Mouse (Mus musculus) cerebellum, adult 9-10 months (tissue): ENCODE measurements around the gene Slfn2.
"Not testable (repeated sequence)": the region's sequence is repeated elsewhere in the genome, so short reads cannot be mapped to it uniquely, and the experiment has no call there.

Experiments
- DNase-seq: peaks from one replicate; pipeline ENCODE4 v3.0.0; 2022

Slfn2 gene

GRCm38 (mm10) chr11:83064946-83065345, at the start of gene Slfn2:
Slfn2 (plus strand) TSS chr11:83065112.
- DNase-seq, result no peak

GRCm38 (mm10) chr11:83016093-83016492, 48.8 kb upstream of the Slfn2 start:
- no peak for DNase-seq

GRCm38 (mm10) chr11:83019561-83020519, 45.1 kb upstream of the Slfn2 start:
- not testable (repeated sequence) for DNase-seq

GRCm38 (mm10) chr11:83020621-83021020, 44.3 kb upstream of the Slfn2 start, which contains the start of gene Slfn8:
Slfn8 (minus strand) TSS chr11:83020810.
- DNase-seq, result no peak

GRCm38 (mm10) chr11:83038686-83039085, 26.2 kb upstream of the Slfn2 start:
- not testable (repeated sequence) for DNase-seq

GRCm38 (mm10) chr11:83039156-83039555, 25.8 kb upstream of the Slfn2 start:
- DNase-seq, result no peak

- DNase-seq, result no peak
Observed at GRCm38 (mm10) chr11:83039796-83040195, 25.1 kb upstream of the Slfn2 start.

GRCm38 (mm10) chr11:83040325-83040724, 24.6 kb upstream of the Slfn2 start:
- no peak for DNase-seq

GRCm38 (mm10) chr11:83041000-83041399, 23.9 kb upstream of the Slfn2 start:
- DNase-seq, result no peak

GRCm38 (mm10) chr11:83043891-83044290, 21.0 kb upstream of the Slfn2 start:
- DNase-seq, result no peak

GRCm38 (mm10) chr11:83045642-83046041, 19.3 kb upstream of the Slfn2 start:
- no peak for DNase-seq

GRCm38 (mm10) chr11:83057863-83058262, 7.0 kb upstream of the Slfn2 start:
- peak; percentile 11 for DNase-seq

- DNase-seq, result no peak
Observed at GRCm38 (mm10) chr11:83060412-83061020, 4.4 kb upstream of the Slfn2 start.

GRCm38 (mm10) chr11:83061806-83062205, 3.1 kb upstream of the Slfn2 start:
- DNase-seq, result no peak

- no peak for DNase-seq
Observed at GRCm38 (mm10) chr11:83063126-83063525, 1.8 kb upstream of the Slfn2 start.

- no peak for DNase-seq
Observed at GRCm38 (mm10) chr11:83063941-83064349, 967 bp upstream of the Slfn2 start.

GRCm38 (mm10) chr11:83065441-83066344, 781 bp downstream of the Slfn2 start:
- no peak for DNase-seq

- no peak for DNase-seq
Observed at GRCm38 (mm10) chr11:83066640-83067531, 2.0 kb downstream of the Slfn2 start.

GRCm38 (mm10) chr11:83067982-83068694, 3.2 kb downstream of the Slfn2 start:
- no peak for DNase-seq

- no peak for DNase-seq
Observed at GRCm38 (mm10) chr11:83070321-83070970, 5.5 kb downstream of the Slfn2 start.
